Mouse (Mus musculus) kidney, adult 8-10 months (tissue): Measurements from ENCODE around the gene Sh3glb2.

ENCODE experiments used
- DNase-seq, 2 experiments: peaks; one replicate each; pipeline ENCODE4 v3.0.0; 2022

Sh3glb2 gene

GRCm38 (mm10) chr2:30336174-30336915 is 22.8 kb downstream of the Sh3glb2 start:
- DNase-seq = no peak

- no peak for DNase-seq
These were observed 23.8 kb downstream of the Sh3glb2 start for GRCm38 (mm10) chr2:30335324-30335723.

- no peak for DNase-seq
These were observed 30.3 kb downstream of the Sh3glb2 start for GRCm38 (mm10) chr2:30328791-30329190.

GRCm38 (mm10) chr2:30327276-30327675 is 31.9 kb downstream of the Sh3glb2 start:
- no peak for DNase-seq

GRCm38 (mm10) chr2:30325296-30325695 is 33.8 kb downstream of the Sh3glb2 start:
- DNase-seq = no peak

- no peak for DNase-seq
These were observed 36.0 kb downstream of the Sh3glb2 start for GRCm38 (mm10) chr2:30323111-30323510.

GRCm38 (mm10) chr2:30319260-30319659 is 39.9 kb downstream of the Sh3glb2 start:
- DNase-seq = no peak

GRCm38 (mm10) chr2:30316955-30317354 is 42.2 kb downstream of the Sh3glb2 start:
- no peak for DNase-seq

- DNase-seq = no peak
These were observed 43.0 kb downstream of the Sh3glb2 start for GRCm38 (mm10) chr2:30316136-30316535.

- no peak for DNase-seq
These were observed 47.7 kb downstream of the Sh3glb2 start for GRCm38 (mm10) chr2:30311481-30311880.

- no peak for DNase-seq
These were observed 49.8 kb downstream of the Sh3glb2 start for GRCm38 (mm10) chr2:30309351-30309750.

GRCm38 (mm10) chr2:30306087-30306486 is 53.0 kb downstream of the Sh3glb2 start:
- no peak for DNase-seq

GRCm38 (mm10) chr2:30299966-30300365 is 59.2 kb downstream of the Sh3glb2 start:
- DNase-seq = no peak

- DNase-seq = no peak
These were observed 59.6 kb downstream of the Sh3glb2 start for GRCm38 (mm10) chr2:30299525-30299924.
